Comparison of ENCODE assay signal across 9 mouse cellular contexts in the genomic region with DNA sequence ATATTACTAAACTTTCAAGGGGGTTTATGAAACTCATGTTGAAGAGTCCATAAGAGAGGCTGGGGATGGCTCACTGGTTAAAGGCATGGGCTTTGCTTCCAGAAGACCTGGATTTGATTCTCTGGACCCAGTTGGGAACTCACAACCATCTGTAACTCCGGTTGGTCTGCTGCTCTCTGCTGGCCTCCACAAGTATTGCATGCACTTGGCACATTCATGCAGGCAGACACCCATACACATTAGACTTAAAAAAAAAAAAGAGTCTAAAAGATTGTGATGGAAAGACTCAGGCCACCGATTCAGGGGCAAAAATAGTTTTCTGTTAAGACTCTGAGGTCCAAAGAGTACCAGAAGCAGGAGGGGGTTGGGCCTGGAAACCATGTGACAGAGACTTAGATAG. TPM values are rescaled to one million over a fixed set of nuclear protein-coding genes. Genes with fewer than 3 reads are reported as not detected.
DNase-seq lines count a peak whose midpoint lies in the region.
"Had no signal": no experiment of that assay in that cellular context is flagged by ENCODE, and none has a peak within 500 bp of the region (broad histone marks: within the 10 kb centered on the region; RNA-seq: fewer than 3 reads in every experiment).

No protein-coding gene starts in this region.

- H3K4me3 ChIP-seq in heart, embryonic 10.5 days = no peak overlapping the region
- no peak overlapping the region for H3K4me3 ChIP-seq in embryonic facial prominence, embryonic 10.5 days
- H3K4me3 ChIP-seq: neural tube, embryonic 12.5 days had no signal

- H3K9me3 ChIP-seq in heart, embryonic 10.5 days = no peaks in the 10 kb centered on the region
- no peaks in the 10 kb centered on the region for H3K9me3 ChIP-seq in embryonic facial prominence, embryonic 10.5 days
- H3K9me3 ChIP-seq: neural tube, embryonic 12.5 days had no signal

- peaks cover 98% of the 10 kb centered on the region for H3K36me3 ChIP-seq in heart, embryonic 10.5 days
- peaks cover 100% of the 10 kb centered on the region for H3K36me3 ChIP-seq in embryonic facial prominence, embryonic 10.5 days (replicated peaks)

- no peak overlapping the region for H3K27ac ChIP-seq in heart, embryonic 10.5 days
- no peak overlapping the region for H3K27ac ChIP-seq in embryonic facial prominence, embryonic 10.5 days (replicated peaks)
- H3K27ac ChIP-seq: neural tube, embryonic 12.5 days had no signal

- H3K4me1 ChIP-seq in heart, embryonic 10.5 days = peaks cover 9% of the 10 kb centered on the region; the same call in 1 of the 2 replicates
- peaks cover 23% of the 10 kb centered on the region for H3K4me1 ChIP-seq in embryonic facial prominence, embryonic 10.5 days

- WGBS in heart, embryonic 10.5 days = 35% methylated on average over 2 of the region's 2 CpGs
- 47% methylated on average over 2 of the region's 2 CpGs for WGBS in embryonic facial prominence, embryonic 10.5 days

- DNase-seq in heart, adult 18-20 months = peak; percentile 72 to 86
- no peak for DNase-seq in heart, embryonic 10.5 days (ENCODE audit: low spot score)
- DNase-seq in adrenal gland, adult (ENCODE audit: inconsistent age in 2 of 2, low spot score in 1 of 2) = peak; percentile 75 to 92
- peak; percentile 78 for DNase-seq in embryonic facial prominence, embryonic 10.5 days (ENCODE audit: low spot score)
- DNase-seq in heart, postnatal 36 days = peak; percentile 70 to 77
- peak; percentile 48 to 67 for DNase-seq in left cerebral cortex, postnatal 36 days (ENCODE audit: low spot score in 2 of 2)
- DNase-seq in natural killer cell, adult 2 months (ENCODE audit: low spot score in 2 of 2) = peak; percentile 33 to 51
- peak; percentile 65 for DNase-seq in thymus, postnatal 25 days

- intact Hi-C loops in heart, postnatal 36 days (cut with DNase I) = no loop called here
- intact Hi-C loops in left cerebral cortex, postnatal 36 days (cut with DNase I) = loop anchor here (10.0 kb wide), 1 partner anchor 276 kb away; no protein-coding TSS in a partner anchor

- no peaks in the 10 kb centered on the region for H3K27me3 ChIP-seq in heart, embryonic 10.5 days (ENCODE audit: insufficient read depth, poor library complexity, severe bottlenecking)
- H3K27me3 ChIP-seq in embryonic facial prominence, embryonic 10.5 days (replicated peaks; ENCODE audit: low read depth, poor library complexity, severe bottlenecking) = no peaks in the 10 kb centered on the region
- H3K27me3 ChIP-seq: neural tube, embryonic 12.5 days had no signal

RNA-seq across cellular contexts. Expression of gene Fads1, which starts 8.1 kb away (rescaled TPM):
- 10 to 100 TPM; 23.6 to 26.1 TPM for total RNA-seq in heart, adult 18-20 months (2021)
- 76.6 and 89.6 TPM in 2 replicates for polyA plus RNA-seq in heart, embryonic 10.5 days (2016; fragmentation: Nextera tagmentation; extraction: Ambion mirVana)
- polyA plus RNA-seq in embryonic facial prominence, embryonic 10.5 days (2016; fragmentation: Nextera tagmentation; extraction: Ambion mirVana) = 151 and 156 TPM in 2 replicates
- 10 to 100 TPM; 23.7 to 24.0 TPM for total RNA-seq in heart, postnatal 36 days (2021)
- 100 to 1,000 TPM; 183 to 192 TPM for total RNA-seq in left cerebral cortex, postnatal 36 days (2021)

RNA-seq across cellular contexts. Expression of gene Tmem258, which starts 13.0 kb away (rescaled TPM):
- total RNA-seq in heart, adult 18-20 months (2021) = 100 to 1,000 TPM; 138 to 161 TPM
- polyA plus RNA-seq in heart, embryonic 10.5 days (2016; fragmentation: Nextera tagmentation; extraction: Ambion mirVana) = 384 and 400 TPM in 2 replicates
- 379 and 394 TPM in 2 replicates for polyA plus RNA-seq in embryonic facial prominence, embryonic 10.5 days (2016; fragmentation: Nextera tagmentation; extraction: Ambion mirVana)
- 100 to 1,000 TPM; 173 to 180 TPM for total RNA-seq in heart, postnatal 36 days (2021)
- 10 to 100 TPM; 65.4 to 66.1 TPM for total RNA-seq in left cerebral cortex, postnatal 36 days (2021)

RNA-seq across cellular contexts. Expression of gene Fen1, which starts 13.2 kb away (rescaled TPM):
- 1 to 10 TPM; 4.7 to 5.2 TPM for total RNA-seq in heart, adult 18-20 months (2021)
- 96.5 and 128 TPM in 2 replicates for polyA plus RNA-seq in heart, embryonic 10.5 days (2016; fragmentation: Nextera tagmentation; extraction: Ambion mirVana)
- 183 and 199 TPM in 2 replicates for polyA plus RNA-seq in embryonic facial prominence, embryonic 10.5 days (2016; fragmentation: Nextera tagmentation; extraction: Ambion mirVana)
- 1 to 10 TPM; 4.7 TPM for total RNA-seq in heart, postnatal 36 days (2021)
- total RNA-seq in left cerebral cortex, postnatal 36 days (2021) = 10 to 100 TPM in 1 of 2 experiments, 1 to 10 TPM in 1; 10.0 to 13.9 TPM

RNA-seq across cellular contexts. Expression of gene Myrf, which starts 49.8 kb away (rescaled TPM):
- total RNA-seq in heart, adult 18-20 months (2021) = 1 to 10 TPM; 4.2 to 6.2 TPM
- 17.4 and 30.6 TPM in 2 replicates for polyA plus RNA-seq in heart, embryonic 10.5 days (2016; fragmentation: Nextera tagmentation; extraction: Ambion mirVana)
- polyA plus RNA-seq in embryonic facial prominence, embryonic 10.5 days (2016; fragmentation: Nextera tagmentation; extraction: Ambion mirVana) = 4.2 TPM in 2 replicates
- 1 to 10 TPM; 5.9 to 7.3 TPM for total RNA-seq in heart, postnatal 36 days (2021)
- total RNA-seq in left cerebral cortex, postnatal 36 days (2021) = 10 to 100 TPM; 17.1 to 18.9 TPM

Comparison
In these comparisons a context has a peak if more than half of its experiments do, and no peak if none do; other contexts are left out.
1. RNA of gene Fads1, which starts 8.1 kb away (total RNA-seq): 183 to 192 TPM in left cerebral cortex, postnatal 36 days; 23.6 to 26.1 TPM in heart, adult 18-20 months and 23.7 to 24.0 TPM in heart, postnatal 36 days; every median in the first group is over 4 times any median in the second.